Mouse (Mus musculus) bone marrow, adult 2 months (tissue): Measurements from ENCODE around the gene Atp6v1g2.

Experiments used
- CTCF ChIP-seq: fragments of 200-500 bp; IDR thresholded peaks from 2 replicates; pipeline ENCODE4 v1.5.1; 2011; ENCODE audit warnings: low read length, control low read depth; ENCODE audit not compliant: control insufficient read depth, insufficient read depth
- POLR2A ChIP-seq: fragments of 200-500 bp; IDR thresholded peaks from 2 replicates; pipeline ENCODE4 v1.6.1; 2011; ENCODE audit warnings: low read depth, mild to moderate bottlenecking, control low read depth, low read length, borderline replicate concordance; ENCODE audit not compliant: control insufficient read depth

- TF ChIP-seq POLR2A (no peak), CTCF (no peak)
Observed at GRCm38 (mm10) chr17:35255704-35256103, 22.2 kb downstream of the Atp6v1g2 start.
